Mouse (Mus musculus) intestine, postnatal 0 days (tissue): Measurements from ENCODE around the gene Chml. TPM values are rescaled to one million over a fixed set of nuclear protein-coding genes. Genes with fewer than 3 reads are reported as not detected.

Experiments
- ATAC-seq: fragments of 200-750 bp; cut with Nextera tagmentation; 2 replicates; pipeline ENCODE4 v1.8.0; 2017; ENCODE audit warnings: mild to moderate bottlenecking, moderate TSS enrichment, moderate library complexity
- H3K27ac ChIP-seq: fragments of 300-500 bp; sonication (generic); 2 replicates; pipeline ENCODE4 v1.5.1; 2014; ENCODE audit warnings: mild to moderate bottlenecking, low read depth, low read length, moderate library complexity
- H3K27me3 ChIP-seq: fragments of 300-500 bp; sonication (generic); replicated peaks from 2 replicates; pipeline ENCODE4 v1.6.1; 2014; ENCODE audit warnings: low read length, mixed read lengths; ENCODE audit not compliant: control insufficient read depth, insufficient read depth
- H3K36me3 ChIP-seq: fragments of 300-500 bp; sonication (generic); 2 replicates; pipeline ENCODE4 v1.6.1; 2014; ENCODE audit warnings: mild to moderate bottlenecking, moderate library complexity; ENCODE audit not compliant: control insufficient read depth, insufficient read depth
- H3K4me1 ChIP-seq: fragments of 300-500 bp; sonication (generic); replicated peaks from 2 replicates; pipeline ENCODE4 v1.6.1; 2014; ENCODE audit warnings: antibody characterized with exemption, low read length, mixed read lengths; ENCODE audit not compliant: control insufficient read depth, insufficient read depth
- H3K4me2 ChIP-seq: fragments of 300-500 bp; sonication (generic); replicated peaks from 2 replicates; pipeline ENCODE4 v1.6.1; 2014; ENCODE audit warnings: low read depth, mild to moderate bottlenecking, moderate library complexity
- H3K4me3 ChIP-seq: fragments of 300-500 bp; sonication (generic); 2 replicates; pipeline ENCODE4 v1.5.1; 2014; ENCODE audit warnings: low read depth, low read length
- H3K9ac ChIP-seq: fragments of 300-500 bp; sonication (generic); 2 replicates; pipeline ENCODE4 v1.6.1; 2014; ENCODE audit warnings: mild to moderate bottlenecking, low read depth, low read length
- H3K9me3 ChIP-seq: fragments of 300-500 bp; sonication (generic); 2 replicates; pipeline ENCODE4 v1.6.1; 2016; ENCODE audit warnings: mixed run types; ENCODE audit not compliant: control insufficient read depth
- CTCF ChIP-seq: sonication (generic); IDR thresholded peaks from 2 replicates; pipeline ENCODE4 v1.5.1; 2016; ENCODE audit warnings: low read depth, mild to moderate bottlenecking, control low read depth, antibody characterized with exemption, moderate library complexity
- WGBS: fragments of 180-500 bp; shearing (Covaris S2); extraction: QIAGEN DNeasy Blood & Tissue Kit; methylation state at CpG from one replicate; pipeline ENCODE4 v1.1.7; 2014; 5-methylcytosine and 5-hydroxymethylcytosine counted together
- polyA plus RNA-seq: library from polyadenylated mRNA; unstranded; fragments of >200 nt; fragmentation: Nextera tagmentation; extraction: Ambion mirVana; gene quantifications from 2 replicates; pipeline ENCODE4 v1.2.1, GENCODE M21; 2015

The Chml gene
- polyA plus RNA-seq, 1 experiment from 2014 or later = 1.6 TPM

- Histone ChIP-seq H3K36me3 (peaks cover 14% of the 10 kb centered on the region), H3K4me2 (peak overlapping the region; percentile 84), H3K9ac (peak overlapping the region; percentile 83), H3K4me1 (no peaks in the 10 kb centered on the region), H3K9me3 (no peaks in the 10 kb centered on the region), H3K27ac (peak overlapping the region; percentile 66), H3K27me3 (no peaks in the 10 kb centered on the region), H3K4me3 (peak overlapping the region; percentile 79)
- WGBS = 2% methylated on average over 22 of the region's 22 CpGs
- TF ChIP-seq CTCF = no peak
- ATAC-seq = no peak
These were observed 935 bp downstream of the Chml start for GRCm38 (mm10) chr1:175691686-175692245.

GRCm38 (mm10) chr1:175680995-175681394, 11.7 kb downstream of the Chml start:
- no peak overlapping the region for H3K9ac ChIP-seq
- H3K4me1 ChIP-seq = no peaks in the 10 kb centered on the region
- H3K36me3 ChIP-seq = no peaks in the 10 kb centered on the region
- H3K27me3 ChIP-seq = no peaks in the 10 kb centered on the region
- H3K9me3 ChIP-seq = no peaks in the 10 kb centered on the region
- no peak overlapping the region for H3K4me3 ChIP-seq
- ATAC-seq = no peak
- no peak for TF ChIP-seq CTCF
- H3K27ac ChIP-seq = no peak overlapping the region
- 82% methylated on average over 6 of the region's 6 CpGs for WGBS
- no peak overlapping the region for H3K4me2 ChIP-seq

GRCm38 (mm10) chr1:175677459-175677858, 15.2 kb downstream of the Chml start:
- Histone ChIP-seq H3K9me3 (no peaks in the 10 kb centered on the region), H3K27ac (no peak overlapping the region), H3K4me1 (no peaks in the 10 kb centered on the region), H3K36me3 (no peaks in the 10 kb centered on the region), H3K27me3 (no peaks in the 10 kb centered on the region), H3K4me3 (no peak overlapping the region), H3K4me2 (no peak overlapping the region), H3K9ac (no peak overlapping the region)
- ATAC-seq = peak; percentile 93
- 47% methylated on average over 6 of the region's 6 CpGs for WGBS
- TF ChIP-seq CTCF = no peak

- Histone ChIP-seq H3K27ac (no peak overlapping the region), H3K4me2 (no peak overlapping the region), H3K4me3 (no peak overlapping the region), H3K9me3 (no peaks in the 10 kb centered on the region), H3K4me1 (no peaks in the 10 kb centered on the region), H3K27me3 (no peaks in the 10 kb centered on the region), H3K9ac (no peak overlapping the region), H3K36me3 (no peaks in the 10 kb centered on the region)
- 86% methylated on average over 6 of the region's 6 CpGs for WGBS
- no peak for TF ChIP-seq CTCF
- no peak for ATAC-seq
These were observed 17.6 kb downstream of the Chml start for GRCm38 (mm10) chr1:175675116-175675515.

GRCm38 (mm10) chr1:175673563-175674325, 19.0 kb downstream of the Chml start:
- TF ChIP-seq CTCF = no peak
- WGBS = 83% methylated on average over 7 of the region's 7 CpGs

GRCm38 (mm10) chr1:175671626-175672025, 21.1 kb downstream of the Chml start:
- no peaks in the 10 kb centered on the region for H3K4me1 ChIP-seq
- WGBS = 28% methylated on average over 1 of the region's 1 CpGs
- no peaks in the 10 kb centered on the region for H3K27me3 ChIP-seq
- no peaks in the 10 kb centered on the region for H3K9me3 ChIP-seq
- no peak overlapping the region for H3K27ac ChIP-seq
- peak; percentile 60 for TF ChIP-seq CTCF
- H3K4me2 ChIP-seq = no peak overlapping the region
- no peaks in the 10 kb centered on the region for H3K36me3 ChIP-seq
- no peak overlapping the region for H3K4me3 ChIP-seq
- ATAC-seq = no peak
- no peak overlapping the region for H3K9ac ChIP-seq

More at GRCm38 (mm10) chr1:175673563-175674325, 19.0 kb downstream of the Chml start:
- Histone ChIP-seq H3K9me3 (no peaks in the 10 kb centered on the region), H3K36me3 (no peaks in the 10 kb centered on the region), H3K27ac (no peak overlapping the region), H3K4me2 (no peak overlapping the region), H3K4me3 (no peak overlapping the region), H3K27me3 (no peaks in the 10 kb centered on the region), H3K9ac (no peak overlapping the region), H3K4me1 (no peaks in the 10 kb centered on the region)
- no peak for ATAC-seq
